Mouse (Mus musculus): ENCODE measurements around the gene Top2b. TPM values are rescaled to one million over a fixed set of nuclear protein-coding genes. Genes with fewer than 3 reads are reported as not detected.

The Top2b gene
- polyA plus RNA-seq, 1 experiment from 2014 or later, result 26.3 TPM

DNA sequence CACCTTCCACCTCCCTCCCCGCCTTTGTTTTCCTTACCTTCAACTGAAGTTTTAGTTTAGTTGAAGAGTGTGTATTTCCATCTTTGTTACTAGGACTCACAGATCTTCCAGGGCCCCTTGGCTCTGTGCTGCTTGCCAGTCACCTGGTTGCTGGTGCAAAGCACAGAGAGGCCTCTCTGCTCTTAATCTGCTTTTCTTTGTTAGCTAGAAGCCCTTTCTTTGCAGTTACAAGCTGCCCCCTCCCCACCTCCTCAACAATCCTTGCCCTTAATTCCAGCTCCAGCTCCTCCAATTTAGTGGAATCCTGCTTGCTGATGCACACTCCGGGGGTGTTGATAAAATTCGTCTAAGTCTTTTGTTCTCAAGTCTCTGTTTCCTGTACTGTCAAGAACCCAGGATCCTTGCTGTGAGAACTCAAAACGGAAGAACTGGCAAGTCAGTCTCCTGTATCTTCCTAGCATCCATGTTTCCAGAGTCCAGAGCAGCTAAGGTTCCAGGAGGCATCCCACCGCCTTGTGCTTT is 36.0 kb upstream of the Top2b start:
- H3K4me2 ChIP-seq (replicated peaks; ENCODE audit: low read depth, low read length), result no peak overlapping the region
- peak; percentile 12; the same call in 1 of the 2 replicates for ATAC-seq
- TF ChIP-seq EP300 (IDR thresholded peaks at IDR 0.05) (no peak), CTCF (IDR thresholded peaks at IDR 0.05) (no peak)
- H3K4me3 ChIP-seq (ENCODE audit: low read depth, low read length), result no peak overlapping the region
- 37% methylated on average over 5 of the region's 5 CpGs for WGBS
- no peak overlapping the region for H3K27ac ChIP-seq (ENCODE audit: low read length)
- H3K9ac ChIP-seq (replicated peaks; ENCODE audit: low read depth), result no peak overlapping the region
- H3K36me3 ChIP-seq (ENCODE audit: insufficient read depth, low read length), result no peaks in the 10 kb centered on the region
- H3K27me3 ChIP-seq (replicated peaks; ENCODE audit: insufficient read depth, low read length), result no peaks in the 10 kb centered on the region
- H3K9me3 ChIP-seq (ENCODE audit: low read length), result no peaks in the 10 kb centered on the region
- H3K4me1 ChIP-seq (ENCODE audit: insufficient read depth, low read depth, low read length), result no peaks in the 10 kb centered on the region
- DNase-seq (ENCODE audit: low spot score), result no peak

DNA sequence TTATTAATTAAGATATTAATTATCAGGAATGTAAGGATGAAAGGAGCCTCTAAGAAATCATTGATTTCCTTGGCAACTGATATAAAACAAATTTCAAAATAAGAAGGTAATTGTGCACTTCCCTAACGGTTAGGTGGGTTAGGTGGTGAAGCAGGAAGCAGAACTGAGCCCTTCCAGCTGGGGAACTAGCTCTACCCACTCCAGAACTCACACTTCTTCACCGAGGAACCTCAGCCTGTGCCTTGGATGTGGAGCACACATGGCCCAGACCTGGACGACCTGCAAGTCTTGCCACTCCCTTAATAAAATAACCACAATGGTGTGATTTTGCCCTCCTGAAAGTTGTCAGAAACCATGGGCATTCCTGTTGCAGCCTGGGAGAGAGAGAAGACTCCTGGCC is 35.2 kb upstream of the Top2b start:
- Histone ChIP-seq H3K9me3 (ENCODE audit: low read length) (no peaks in the 10 kb centered on the region), H3K4me3 (ENCODE audit: low read depth, low read length) (no peak overlapping the region), H3K4me1 (ENCODE audit: insufficient read depth, low read depth, low read length) (no peaks in the 10 kb centered on the region), H3K27me3 (replicated peaks; ENCODE audit: insufficient read depth, low read length) (no peaks in the 10 kb centered on the region), H3K27ac (ENCODE audit: low read length) (no peak overlapping the region), H3K4me2 (replicated peaks; ENCODE audit: low read depth, low read length) (no peak overlapping the region), H3K9ac (replicated peaks; ENCODE audit: low read depth) (no peak overlapping the region), H3K36me3 (ENCODE audit: insufficient read depth, low read length) (no peaks in the 10 kb centered on the region)
- ATAC-seq (no peak), DNase-seq (ENCODE audit: low spot score) (no peak)
- WGBS, result 52% methylated on average over 3 of the region's 3 CpGs
- TF ChIP-seq EP300 (IDR thresholded peaks at IDR 0.05) (no peak), CTCF (IDR thresholded peaks at IDR 0.05) (no peak)

DNA sequence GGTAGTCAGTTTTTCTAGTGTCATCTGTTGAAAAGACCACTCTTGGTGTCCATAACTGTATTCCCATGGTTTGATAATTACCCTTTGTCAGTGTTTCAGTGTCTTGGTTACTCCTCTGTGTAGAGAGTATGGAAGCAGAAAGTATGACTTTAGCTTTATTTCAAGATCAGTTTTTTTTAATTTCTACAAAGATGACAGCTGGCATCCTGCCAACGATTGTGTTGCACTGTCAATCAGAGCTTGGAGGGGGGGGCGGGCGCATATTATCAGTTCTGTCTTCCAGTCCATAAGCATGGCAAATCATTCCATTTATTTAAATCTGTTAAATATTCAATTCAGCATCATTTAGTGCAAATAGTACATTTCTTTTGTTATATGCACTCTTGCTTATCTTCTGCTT is 30.7 kb upstream of the Top2b start:
- no peaks in the 10 kb centered on the region for H3K27me3 ChIP-seq (replicated peaks; ENCODE audit: insufficient read depth, low read length)
- ATAC-seq, result no peak
- 82% methylated on average over 3 of the region's 3 CpGs for WGBS
- H3K4me1 ChIP-seq (ENCODE audit: insufficient read depth, low read depth, low read length), result no peaks in the 10 kb centered on the region
- no peak overlapping the region for H3K27ac ChIP-seq (ENCODE audit: low read length)
- no peaks in the 10 kb centered on the region for H3K36me3 ChIP-seq (ENCODE audit: insufficient read depth, low read length)
- TF ChIP-seq CTCF (IDR thresholded peaks at IDR 0.05) (no peak), EP300 (IDR thresholded peaks at IDR 0.05) (no peak)
- no peak overlapping the region for H3K4me2 ChIP-seq (replicated peaks; ENCODE audit: low read depth, low read length)
- H3K4me3 ChIP-seq (ENCODE audit: low read depth, low read length), result no peak overlapping the region
- H3K9me3 ChIP-seq (ENCODE audit: low read length), result no peaks in the 10 kb centered on the region
- DNase-seq (ENCODE audit: low spot score), result no peak
- no peak overlapping the region for H3K9ac ChIP-seq (replicated peaks; ENCODE audit: low read depth)

DNA sequence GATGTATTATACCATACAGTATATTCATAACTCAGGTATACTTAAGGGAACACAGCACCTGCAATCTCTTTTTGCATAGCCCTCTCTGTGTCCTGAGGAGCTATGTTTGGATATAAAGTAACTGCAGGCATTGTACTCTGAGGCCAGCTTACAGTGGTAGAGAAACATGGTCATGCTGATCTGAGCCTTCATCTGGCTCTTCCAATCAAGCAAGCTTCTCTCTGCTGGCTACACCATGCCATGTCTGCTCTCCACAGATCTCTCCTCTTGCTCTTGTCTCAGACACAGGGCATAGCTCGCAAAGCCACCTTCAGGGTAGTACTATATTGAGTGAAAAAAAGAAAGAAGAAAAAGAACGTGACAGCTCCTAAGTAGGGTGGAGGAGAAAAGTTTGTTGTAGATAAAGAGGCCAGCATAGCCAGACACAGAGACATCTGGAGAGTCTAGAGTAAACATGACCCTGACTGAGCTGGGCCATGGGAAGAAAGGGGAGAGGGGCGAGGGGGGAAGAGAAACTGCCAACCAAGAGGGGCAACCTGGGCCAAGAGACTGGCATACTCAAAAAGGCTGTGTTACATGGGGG is 29.1 kb upstream of the Top2b start:
- 19% methylated on average over 3 of the region's 3 CpGs for WGBS

DNA sequence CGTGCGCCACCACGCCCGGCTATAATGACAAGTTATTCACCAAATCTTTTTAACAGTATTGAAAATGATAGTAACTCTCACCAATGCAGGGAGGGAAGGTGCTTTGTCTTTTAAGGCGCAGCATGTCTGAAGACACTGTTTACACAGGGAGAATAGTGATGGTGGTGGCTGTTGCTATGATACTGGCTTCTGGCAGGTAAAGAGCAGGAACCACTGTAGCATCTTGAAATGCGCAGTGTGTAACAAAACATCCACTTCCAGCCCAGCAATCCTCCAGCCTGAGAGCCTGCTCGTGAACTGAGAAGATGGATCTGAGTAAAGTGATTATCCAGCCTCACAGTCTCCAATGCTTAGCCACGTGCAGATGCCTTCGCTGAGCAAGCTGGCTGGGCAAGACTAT is 17.5 kb upstream of the Top2b start:
- no peak for DNase-seq (ENCODE audit: low spot score)
- no peak for TF ChIP-seq EP300 (IDR thresholded peaks at IDR 0.05)
- TF ChIP-seq CTCF (IDR thresholded peaks at IDR 0.05), result no peak
- H3K9ac ChIP-seq (replicated peaks; ENCODE audit: low read depth), result no peak overlapping the region
- H3K4me3 ChIP-seq (ENCODE audit: low read depth, low read length), result no peak overlapping the region
- H3K27me3 ChIP-seq (replicated peaks; ENCODE audit: insufficient read depth, low read length), result no peaks in the 10 kb centered on the region
- no peak for ATAC-seq
- H3K27ac ChIP-seq (ENCODE audit: low read length), result no peak overlapping the region
- H3K9me3 ChIP-seq (ENCODE audit: low read length), result no peaks in the 10 kb centered on the region
- WGBS, result 71% methylated on average over 9 of the region's 9 CpGs
- no peak overlapping the region for H3K4me2 ChIP-seq (replicated peaks; ENCODE audit: low read depth, low read length)
- no peaks in the 10 kb centered on the region for H3K4me1 ChIP-seq (ENCODE audit: insufficient read depth, low read depth, low read length)
- H3K36me3 ChIP-seq (ENCODE audit: insufficient read depth, low read length), result no peaks in the 10 kb centered on the region

More for the DNA sequence above, 29.1 kb upstream of the Top2b start:
- Histone ChIP-seq H3K9ac (replicated peaks; ENCODE audit: low read depth) (no peak overlapping the region), H3K4me2 (replicated peaks; ENCODE audit: low read depth, low read length) (no peak overlapping the region), H3K36me3 (ENCODE audit: insufficient read depth, low read length) (no peaks in the 10 kb centered on the region), H3K4me1 (ENCODE audit: insufficient read depth, low read depth, low read length) (no peaks in the 10 kb centered on the region), H3K27me3 (replicated peaks; ENCODE audit: insufficient read depth, low read length) (no peaks in the 10 kb centered on the region), H3K4me3 (ENCODE audit: low read depth, low read length) (no peak overlapping the region), H3K27ac (ENCODE audit: low read length) (no peak overlapping the region), H3K9me3 (ENCODE audit: low read length) (no peaks in the 10 kb centered on the region)
- DNase-seq (ENCODE audit: low spot score), result no peak
- TF ChIP-seq EP300 (IDR thresholded peaks at IDR 0.05) (no peak), CTCF (IDR thresholded peaks at IDR 0.05) (no peak)
- no peak for ATAC-seq

DNA sequence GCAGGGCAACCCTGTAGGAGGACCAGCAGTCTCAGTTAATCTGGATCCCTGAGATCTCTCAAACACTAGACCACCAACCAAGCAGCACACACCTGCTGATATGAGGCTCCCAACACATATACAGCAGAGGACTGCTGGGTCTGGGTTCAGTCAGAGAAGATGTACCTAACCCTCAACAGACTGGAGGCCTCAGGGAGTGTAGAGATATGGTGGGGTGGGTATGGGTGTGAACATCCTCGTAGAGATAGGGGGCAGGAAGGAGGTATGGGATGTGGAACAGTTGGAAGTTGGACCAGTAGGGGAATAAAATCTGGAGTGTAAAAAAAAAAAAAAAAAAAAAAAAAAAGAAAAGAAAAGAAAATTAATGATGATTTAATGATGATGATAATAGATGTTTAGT is 5.3 kb upstream of the Top2b start:
- no peak overlapping the region for H3K4me3 ChIP-seq (ENCODE audit: low read depth, low read length)
- peaks cover 4% of the 10 kb centered on the region; the same call in 1 of the 2 replicates for H3K4me1 ChIP-seq (ENCODE audit: insufficient read depth, low read depth, low read length)
- no peak overlapping the region for H3K9ac ChIP-seq (replicated peaks; ENCODE audit: low read depth)
- H3K36me3 ChIP-seq (ENCODE audit: insufficient read depth, low read length), result no peaks in the 10 kb centered on the region
- TF ChIP-seq EP300 (IDR thresholded peaks at IDR 0.05), result no peak
- TF ChIP-seq CTCF (IDR thresholded peaks at IDR 0.05), result no peak
- no peak for ATAC-seq
- H3K9me3 ChIP-seq (ENCODE audit: low read length), result no peaks in the 10 kb centered on the region
- WGBS, result 57% methylated on average over 1 of the region's 1 CpGs
- H3K27ac ChIP-seq (ENCODE audit: low read length), result no peak overlapping the region
- no peak for DNase-seq (ENCODE audit: low spot score)
- no peak overlapping the region for H3K4me2 ChIP-seq (replicated peaks; ENCODE audit: low read depth, low read length)
- H3K27me3 ChIP-seq (replicated peaks; ENCODE audit: insufficient read depth, low read length), result no peaks in the 10 kb centered on the region

Measured in lung, postnatal 0 days (tissue).